Mouse (Mus musculus) heart, embryonic 16.5 days (tissue): ENCODE results near the gene Tmem121b. TPM values are rescaled to one million over a fixed set of nuclear protein-coding genes. Genes with fewer than 3 reads are reported as not detected.

Experiments
- ATAC-seq: fragments of 200-750 bp; cut with Nextera tagmentation; replicated peaks from 2 replicates; pipeline ENCODE4 v1.8.0; 2017; ENCODE audit warnings: moderate number of reproducible peaks; ENCODE audit not compliant: insufficient read depth, low FRiP score; ENCODE audit errors: extremely low read depth
- H3K27ac ChIP-seq: fragments of 300-500 bp; sonication (generic); 2 replicates; pipeline ENCODE4 v1.5.1; 2014; ENCODE audit warnings: mild to moderate bottlenecking, low read length, control low read depth, moderate library complexity
- H3K27me3 ChIP-seq: fragments of 300-500 bp; sonication (generic); 2 replicates; pipeline ENCODE4 v1.6.1; 2014; ENCODE audit warnings: low read length, mixed read lengths; ENCODE audit not compliant: control insufficient read depth, insufficient read depth
- H3K36me3 ChIP-seq: fragments of 300-500 bp; sonication (generic); 2 replicates; pipeline ENCODE4 v1.6.1; 2014; ENCODE audit not compliant: control insufficient read depth, insufficient read depth
- H3K4me1 ChIP-seq: fragments of 300-500 bp; sonication (generic); 2 replicates; pipeline ENCODE4 v1.6.1; 2014; ENCODE audit warnings: low read length, mixed read lengths; ENCODE audit not compliant: control insufficient read depth, insufficient read depth
- H3K4me2 ChIP-seq: fragments of 300-500 bp; sonication (generic); 2 replicates; pipeline ENCODE4 v1.6.1; 2014; ENCODE audit warnings: low read depth, mild to moderate bottlenecking, control low read depth, low read length
- H3K4me3 ChIP-seq: fragments of 300-500 bp; sonication (generic); 2 replicates; pipeline ENCODE4 v1.5.1; 2014; ENCODE audit warnings: mild to moderate bottlenecking, control low read depth, low read length
- H3K9ac ChIP-seq: fragments of 300-500 bp; sonication (generic); 2 replicates; pipeline ENCODE4 v1.6.1; 2014; ENCODE audit warnings: low read length, control low read depth
- H3K9me3 ChIP-seq: fragments of 300-500 bp; sonication (generic); replicated peaks from 2 replicates; pipeline ENCODE4 v1.6.1; 2016; ENCODE audit warnings: low read length; ENCODE audit not compliant: control insufficient read depth
- WGBS: fragments of 180-500 bp; shearing (Covaris S2); extraction: QIAGEN DNeasy Blood & Tissue Kit; methylation state at CpG from one replicate; pipeline ENCODE4 v1.1.7; 2014; 5-methylcytosine and 5-hydroxymethylcytosine counted together
- polyA plus RNA-seq: library from polyadenylated mRNA; unstranded; fragments of >200 nt; fragmentation: Nextera tagmentation; extraction: Ambion mirVana; gene quantifications from 2 replicates; pipeline ENCODE4 v1.2.1, GENCODE M21; 2015

Gene Tmem121b
- polyA plus RNA-seq, 1 experiment from 2014 or later, result 0.07 TPM

DNA sequence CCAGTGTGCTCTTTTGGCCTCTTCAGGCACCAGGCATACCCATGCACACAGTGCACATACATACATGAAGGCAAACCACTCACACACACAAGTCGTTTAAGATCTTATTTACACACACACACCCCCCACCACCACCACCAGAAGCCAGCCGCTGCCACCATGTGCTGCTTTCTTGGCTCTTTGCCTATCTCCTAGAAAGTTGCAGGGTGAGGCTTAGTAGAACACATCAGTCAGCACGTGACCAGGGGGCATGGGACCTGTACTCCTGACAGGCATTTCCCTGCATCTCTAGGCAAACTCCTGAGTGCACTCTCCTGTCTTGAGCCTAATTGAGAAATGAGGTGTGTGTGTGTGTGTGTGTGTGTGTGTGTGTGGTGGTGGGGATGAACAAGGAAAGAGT is 8.6 kb downstream of the Tmem121b start:
- no peak overlapping the region for H3K4me2 ChIP-seq
- H3K4me3 ChIP-seq, result no peak overlapping the region
- H3K4me1 ChIP-seq, result peaks cover 22% of the 10 kb centered on the region
- no peaks in the 10 kb centered on the region for H3K27me3 ChIP-seq
- H3K27ac ChIP-seq, result no peak overlapping the region
- H3K36me3 ChIP-seq, result peaks cover 2% of the 10 kb centered on the region; the same call in 1 of the 2 replicates
- WGBS, result 23% methylated on average over 3 of the region's 3 CpGs
- ATAC-seq, result peak; percentile 21; the same call in 1 of the 2 replicates
- H3K9ac ChIP-seq, result no peak overlapping the region
- H3K9me3 ChIP-seq, result no peaks in the 10 kb centered on the region

- peaks cover 6% of the 10 kb centered on the region; the same call in 1 of the 2 replicates for H3K36me3 ChIP-seq
- whole genome bisulfite sequencing, result 16% methylated on average over 8 of the region's 8 CpGs
- peak; percentile 73 for ATAC-seq
- H3K4me1 ChIP-seq, result peaks cover 22% of the 10 kb centered on the region
- no peaks in the 10 kb centered on the region for H3K27me3 ChIP-seq
- peak overlapping the region; percentile 54; the same call in 1 of the 2 replicates for H3K27ac ChIP-seq
- no peaks in the 10 kb centered on the region for H3K9me3 ChIP-seq
- 0 out of 2 replicates have a peak overlapping the region, but pooled peaks have one; percentile 32 for H3K9ac ChIP-seq
- peak overlapping the region; percentile 31 for H3K4me3 ChIP-seq
- H3K4me2 ChIP-seq, result peak overlapping the region; percentile 54
Measured at GRCm38 (mm10) chr6:120483211-120483626, 10.4 kb downstream of the Tmem121b start.

GRCm38 (mm10) chr6:120482756-120483155 is 10.9 kb downstream of the Tmem121b start:
- H3K4me3 ChIP-seq, result no peak overlapping the region
- no peak overlapping the region for H3K9ac ChIP-seq
- 30% methylated on average over 6 of the region's 6 CpGs for WGBS
- peaks cover 22% of the 10 kb centered on the region for H3K4me1 ChIP-seq
- no peaks in the 10 kb centered on the region for H3K9me3 ChIP-seq
- peak overlapping the region; percentile 54; the same call in 1 of the 2 replicates for H3K27ac ChIP-seq
- H3K4me2 ChIP-seq, result peak overlapping the region; percentile 54
- ATAC-seq, result no peak; the same call in 1 of the 2 replicates
- H3K27me3 ChIP-seq, result no peaks in the 10 kb centered on the region
- H3K36me3 ChIP-seq, result peaks cover 6% of the 10 kb centered on the region; the same call in 1 of the 2 replicates

- peaks cover 6% of the 10 kb centered on the region; the same call in 1 of the 2 replicates for H3K36me3 ChIP-seq
- no peak overlapping the region for H3K9ac ChIP-seq
- 87% methylated on average over 14 of the region's 14 CpGs for WGBS
- H3K9me3 ChIP-seq, result no peaks in the 10 kb centered on the region
- H3K4me2 ChIP-seq, result no peak overlapping the region
- peaks cover 22% of the 10 kb centered on the region for H3K4me1 ChIP-seq
- no peak overlapping the region for H3K4me3 ChIP-seq
- no peaks in the 10 kb centered on the region for H3K27me3 ChIP-seq
- no peak overlapping the region for H3K27ac ChIP-seq
- no peak for ATAC-seq
Measured at GRCm38 (mm10) chr6:120482021-120482420, 11.6 kb downstream of the Tmem121b start.

DNA sequence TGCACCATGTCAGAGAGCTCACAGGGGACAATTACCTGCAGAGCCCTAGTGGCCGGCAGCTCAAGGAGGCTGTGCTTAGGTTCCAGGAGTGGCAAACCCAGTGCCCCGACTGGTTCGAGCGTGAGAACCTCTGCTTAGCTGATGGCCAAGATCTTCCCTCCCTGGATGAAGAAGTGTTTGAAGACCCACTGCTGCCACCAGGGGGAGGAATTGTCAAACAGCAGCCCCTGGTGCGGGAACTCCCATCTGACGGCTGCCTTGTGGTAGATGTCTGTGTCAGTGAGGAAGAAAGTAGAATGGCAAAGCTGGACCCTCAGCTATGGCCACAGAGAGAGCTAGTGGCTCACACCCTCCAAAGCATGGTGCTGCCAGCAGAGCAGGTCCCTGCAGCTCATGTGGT is 12.1 kb downstream of the Tmem121b start:
- 88% methylated on average over 6 of the region's 6 CpGs for WGBS
- no peaks in the 10 kb centered on the region for H3K27me3 ChIP-seq
- no peaks in the 10 kb centered on the region for H3K9me3 ChIP-seq
- peaks cover 6% of the 10 kb centered on the region; the same call in 1 of the 2 replicates for H3K36me3 ChIP-seq
- H3K27ac ChIP-seq, result no peak overlapping the region
- no peak for ATAC-seq
- no peak overlapping the region for H3K9ac ChIP-seq
- H3K4me3 ChIP-seq, result no peak overlapping the region
- no peak overlapping the region for H3K4me2 ChIP-seq
- H3K4me1 ChIP-seq, result peaks cover 22% of the 10 kb centered on the region

GRCm38 (mm10) chr6:120480361-120480760 is 13.2 kb downstream of the Tmem121b start:
- no peaks in the 10 kb centered on the region for H3K9me3 ChIP-seq
- H3K4me2 ChIP-seq, result no peak overlapping the region
- H3K36me3 ChIP-seq, result peaks cover 6% of the 10 kb centered on the region; the same call in 1 of the 2 replicates
- no peaks in the 10 kb centered on the region for H3K27me3 ChIP-seq
- H3K4me3 ChIP-seq, result no peak overlapping the region
- 91% methylated on average over 5 of the region's 5 CpGs for WGBS
- H3K4me1 ChIP-seq, result peaks cover 15% of the 10 kb centered on the region
- H3K9ac ChIP-seq, result no peak overlapping the region
- no peak overlapping the region for H3K27ac ChIP-seq
- ATAC-seq, result no peak

GRCm38 (mm10) chr6:120479302-120479701 is 14.3 kb downstream of the Tmem121b start:
- peaks cover 6% of the 10 kb centered on the region; the same call in 1 of the 2 replicates for H3K36me3 ChIP-seq
- H3K4me2 ChIP-seq, result no peak overlapping the region
- H3K4me1 ChIP-seq, result peaks cover 7% of the 10 kb centered on the region
- 54% methylated on average over 2 of the region's 2 CpGs for WGBS
- no peak overlapping the region for H3K9ac ChIP-seq
- H3K4me3 ChIP-seq, result no peak overlapping the region
- H3K27me3 ChIP-seq, result no peaks in the 10 kb centered on the region
- no peak overlapping the region for H3K27ac ChIP-seq
- H3K9me3 ChIP-seq, result no peaks in the 10 kb centered on the region
- no peak for ATAC-seq

DNA sequence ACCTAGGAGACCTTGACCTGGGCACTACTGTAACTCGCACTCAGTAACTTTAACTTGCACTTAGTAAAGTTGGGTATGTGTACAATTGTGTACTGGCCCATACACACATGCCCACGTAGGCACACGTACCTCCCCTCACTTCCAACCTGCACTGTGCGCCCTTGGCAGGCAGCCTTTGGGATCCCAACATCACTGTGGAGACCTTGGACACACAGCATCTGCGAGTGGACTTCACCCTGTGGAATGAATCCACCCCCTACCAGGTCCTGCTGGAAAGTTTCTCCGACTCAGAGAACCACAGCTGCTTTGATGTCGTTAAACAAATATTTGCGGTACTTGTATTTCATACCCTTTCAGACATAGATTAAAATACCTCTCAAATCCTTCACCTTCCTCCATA is 18.3 kb downstream of the Tmem121b start:
- Histone ChIP-seq H3K4me3 (no peak overlapping the region), H3K4me2 (no peak overlapping the region), H3K4me1 (peaks cover 26% of the 10 kb centered on the region), H3K27me3 (no peaks in the 10 kb centered on the region), H3K9ac (no peak overlapping the region), H3K36me3 (0 out of 2 replicates have a peak, but pooled peaks cover 4% of the 10 kb centered on the region), H3K9me3 (no peaks in the 10 kb centered on the region), H3K27ac (no peak overlapping the region)
- ATAC-seq, result no peak
- WGBS, result 83% methylated on average over 8 of the region's 8 CpGs

DNA sequence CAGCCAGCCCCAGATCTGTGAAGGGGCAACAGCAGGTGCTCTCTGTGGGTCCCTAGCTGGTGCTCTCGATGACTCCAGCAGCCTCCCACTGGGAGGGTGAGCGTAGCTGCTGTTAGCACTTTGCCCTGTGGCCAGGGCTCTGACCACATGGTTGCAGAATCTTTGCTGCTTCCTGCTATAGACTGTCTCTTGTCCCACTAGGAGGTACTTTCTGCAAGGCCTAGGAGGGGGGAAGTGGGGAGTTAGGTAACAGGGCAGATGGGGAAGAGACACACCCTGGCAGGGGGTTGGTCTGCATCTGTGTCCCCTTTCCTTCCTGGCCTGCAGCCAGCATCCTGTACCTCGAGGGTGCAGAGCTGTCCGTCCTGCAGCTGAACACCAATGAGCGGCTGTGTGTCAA is 20.2 kb downstream of the Tmem121b start:
- Histone ChIP-seq H3K27ac (no peak overlapping the region; the same call in 1 of the 2 replicates), H3K4me3 (no peak overlapping the region), H3K27me3 (no peaks in the 10 kb centered on the region), H3K36me3 (no peaks in the 10 kb centered on the region), H3K4me2 (no peak overlapping the region), H3K9ac (no peak overlapping the region), H3K9me3 (no peaks in the 10 kb centered on the region), H3K4me1 (peaks cover 34% of the 10 kb centered on the region)
- ATAC-seq, result 0 out of 2 replicates have a peak, but pooled peaks have one; percentile 10
- 40% methylated on average over 5 of the region's 5 CpGs for WGBS
